Mouse (Mus musculus) intestine, postnatal 0 days (tissue): ENCODE measurements at regions not wholly inside any gene's neighbourhood (a gene's known extent, or its start where the extent isn't known, plus 50 kb on each side); places are given as distances from the start of the nearest gene placed in this dataset.
"Not testable (repeated sequence)": the region's sequence is repeated elsewhere in the genome, so short reads cannot be mapped to it uniquely, and the experiment has no call there.

ENCODE experiments used
- ATAC-seq: fragments of 200-750 bp; cut with Nextera tagmentation; 2 replicates; pipeline ENCODE4 v1.8.0; 2017; ENCODE audit warnings: mild to moderate bottlenecking, moderate TSS enrichment, moderate library complexity
- H3K27ac ChIP-seq: fragments of 300-500 bp; sonication (generic); 2 replicates; pipeline ENCODE4 v1.5.1; 2014; ENCODE audit warnings: mild to moderate bottlenecking, low read depth, low read length, moderate library complexity
- H3K27me3 ChIP-seq: fragments of 300-500 bp; sonication (generic); replicated peaks from 2 replicates; pipeline ENCODE4 v1.6.1; 2014; ENCODE audit warnings: low read length, mixed read lengths; ENCODE audit not compliant: control insufficient read depth, insufficient read depth
- H3K36me3 ChIP-seq: fragments of 300-500 bp; sonication (generic); 2 replicates; pipeline ENCODE4 v1.6.1; 2014; ENCODE audit warnings: mild to moderate bottlenecking, moderate library complexity; ENCODE audit not compliant: control insufficient read depth, insufficient read depth
- H3K4me1 ChIP-seq: fragments of 300-500 bp; sonication (generic); replicated peaks from 2 replicates; pipeline ENCODE4 v1.6.1; 2014; ENCODE audit warnings: antibody characterized with exemption, low read length, mixed read lengths; ENCODE audit not compliant: control insufficient read depth, insufficient read depth
- H3K4me2 ChIP-seq: fragments of 300-500 bp; sonication (generic); replicated peaks from 2 replicates; pipeline ENCODE4 v1.6.1; 2014; ENCODE audit warnings: low read depth, mild to moderate bottlenecking, moderate library complexity
- H3K4me3 ChIP-seq: fragments of 300-500 bp; sonication (generic); 2 replicates; pipeline ENCODE4 v1.5.1; 2014; ENCODE audit warnings: low read depth, low read length
- H3K9ac ChIP-seq: fragments of 300-500 bp; sonication (generic); 2 replicates; pipeline ENCODE4 v1.6.1; 2014; ENCODE audit warnings: mild to moderate bottlenecking, low read depth, low read length
- H3K9me3 ChIP-seq: fragments of 300-500 bp; sonication (generic); 2 replicates; pipeline ENCODE4 v1.6.1; 2016; ENCODE audit warnings: mixed run types; ENCODE audit not compliant: control insufficient read depth
- CTCF ChIP-seq: sonication (generic); IDR thresholded peaks from 2 replicates; pipeline ENCODE4 v1.5.1; 2016; ENCODE audit warnings: low read depth, mild to moderate bottlenecking, control low read depth, antibody characterized with exemption, moderate library complexity
- WGBS: fragments of 180-500 bp; shearing (Covaris S2); extraction: QIAGEN DNeasy Blood & Tissue Kit; methylation state at CpG from one replicate; pipeline ENCODE4 v1.1.7; 2014; 5-methylcytosine and 5-hydroxymethylcytosine counted together

DNA sequence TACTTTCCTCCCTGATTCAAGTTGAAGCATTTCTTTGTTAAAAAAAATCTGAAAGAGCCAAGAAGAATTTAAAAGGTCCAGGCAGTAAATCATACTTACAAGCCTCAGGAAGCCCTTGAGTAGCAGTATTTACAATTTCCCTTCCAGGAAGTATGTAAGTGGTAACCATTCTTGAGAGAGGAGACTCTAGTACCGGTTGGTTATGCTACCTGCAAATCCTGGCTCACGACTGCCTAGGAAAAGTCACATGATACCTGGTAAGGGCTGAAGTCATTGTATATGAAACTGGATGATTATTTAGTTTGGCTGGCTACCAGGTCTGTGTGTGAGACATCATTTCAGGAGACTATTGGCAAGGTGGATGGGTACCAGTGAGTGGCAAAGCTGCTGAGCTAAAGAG is 524.0 kb upstream of the Igfbp7 start:
- Histone ChIP-seq H3K9me3 (no peaks in the 10 kb centered on the region), H3K27me3 (no peaks in the 10 kb centered on the region), H3K27ac (no peak overlapping the region), H3K4me1 (no peaks in the 10 kb centered on the region), H3K4me3 (no peak overlapping the region), H3K4me2 (no peak overlapping the region), H3K9ac (no peak overlapping the region), H3K36me3 (no peaks in the 10 kb centered on the region)
- WGBS = 71% methylated on average over 2 of the region's 2 CpGs
- ATAC-seq = no peak
- TF ChIP-seq CTCF = no peak

DNA sequence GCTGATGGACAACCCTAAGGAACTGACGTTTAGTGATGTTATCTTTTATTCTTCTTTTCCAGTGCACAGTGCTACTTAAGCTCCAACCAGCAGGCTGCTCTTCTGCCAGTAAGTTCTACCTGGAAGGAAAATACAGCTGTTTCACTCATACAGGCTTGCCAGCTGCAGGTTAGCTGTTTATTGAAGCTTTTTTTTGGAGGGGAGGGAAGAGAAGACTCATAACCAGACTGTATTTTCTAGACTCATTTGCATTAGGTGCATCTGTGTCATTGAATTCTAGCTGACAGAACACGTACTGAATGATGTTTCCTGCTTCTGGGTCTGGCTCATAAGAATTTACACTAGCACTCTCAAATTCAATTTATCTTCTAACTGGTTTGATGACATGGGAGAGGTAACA is 513.3 kb upstream of the Igfbp7 start:
- no peak for TF ChIP-seq CTCF
- no peak overlapping the region for H3K9ac ChIP-seq
- H3K27ac ChIP-seq = no peak overlapping the region
- no peaks in the 10 kb centered on the region for H3K4me1 ChIP-seq
- no peak overlapping the region for H3K4me2 ChIP-seq
- 71% methylated on average over 2 of the region's 2 CpGs for WGBS
- no peaks in the 10 kb centered on the region for H3K9me3 ChIP-seq
- H3K36me3 ChIP-seq = no peaks in the 10 kb centered on the region
- H3K27me3 ChIP-seq = no peaks in the 10 kb centered on the region
- no peak overlapping the region for H3K4me3 ChIP-seq
- no peak for ATAC-seq

DNA sequence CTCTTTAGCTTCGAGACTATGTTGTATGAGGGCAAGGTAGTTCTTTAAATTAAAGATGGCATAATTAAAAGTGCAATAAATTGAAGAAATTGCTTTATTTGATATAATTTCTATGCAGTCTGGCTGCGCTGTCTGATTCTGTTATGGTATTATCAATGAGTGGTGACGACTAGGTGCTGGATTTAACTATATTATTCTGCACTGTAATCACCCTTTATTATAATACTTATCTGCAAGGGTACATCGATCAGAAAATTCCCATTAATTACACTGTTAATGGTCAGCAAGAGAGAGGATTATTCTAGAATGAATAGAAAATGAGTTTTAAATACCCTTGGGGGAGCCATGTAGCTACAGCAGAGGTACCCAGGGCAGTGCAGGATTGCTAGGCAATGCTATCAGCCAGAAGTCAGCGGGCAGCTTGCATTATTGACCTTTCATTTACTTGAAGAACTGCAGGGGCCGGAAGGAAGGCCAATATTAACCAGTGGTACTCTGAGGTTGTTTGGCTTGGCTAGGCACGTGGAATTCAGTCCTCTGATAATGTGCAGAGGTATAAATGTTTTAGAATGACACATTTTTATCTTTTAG is 509.3 kb upstream of the Igfbp7 start:
- no peaks in the 10 kb centered on the region for H3K27me3 ChIP-seq
- no peak overlapping the region for H3K9ac ChIP-seq
- 53% methylated on average over 7 of the region's 7 CpGs for WGBS
- H3K4me3 ChIP-seq = no peak overlapping the region
- no peaks in the 10 kb centered on the region for H3K9me3 ChIP-seq
- ATAC-seq = no peak
- H3K4me2 ChIP-seq = no peak overlapping the region
- H3K27ac ChIP-seq = no peak overlapping the region
- no peaks in the 10 kb centered on the region for H3K36me3 ChIP-seq
- H3K4me1 ChIP-seq = no peaks in the 10 kb centered on the region
- no peak for TF ChIP-seq CTCF

DNA sequence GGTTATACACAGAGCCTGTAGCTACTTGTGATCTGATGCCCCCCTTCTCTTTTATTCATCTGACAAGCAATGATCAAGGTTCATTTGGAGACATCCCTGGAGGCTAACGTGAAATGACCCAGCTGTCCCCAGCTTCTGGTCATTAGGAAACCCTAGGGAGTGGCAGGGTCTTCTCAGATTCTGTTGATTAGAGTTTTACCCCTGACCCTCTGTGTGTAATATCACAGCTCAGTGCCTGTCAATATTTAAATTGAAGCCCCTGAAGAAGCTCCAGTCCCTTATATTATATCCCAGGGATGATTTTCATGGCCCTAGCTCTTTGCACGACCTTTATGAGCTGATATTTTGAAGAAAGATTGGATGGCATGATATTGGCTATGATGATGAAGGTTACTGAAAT is 508.5 kb upstream of the Igfbp7 start:
- H3K27me3 ChIP-seq = no peaks in the 10 kb centered on the region

DNA sequence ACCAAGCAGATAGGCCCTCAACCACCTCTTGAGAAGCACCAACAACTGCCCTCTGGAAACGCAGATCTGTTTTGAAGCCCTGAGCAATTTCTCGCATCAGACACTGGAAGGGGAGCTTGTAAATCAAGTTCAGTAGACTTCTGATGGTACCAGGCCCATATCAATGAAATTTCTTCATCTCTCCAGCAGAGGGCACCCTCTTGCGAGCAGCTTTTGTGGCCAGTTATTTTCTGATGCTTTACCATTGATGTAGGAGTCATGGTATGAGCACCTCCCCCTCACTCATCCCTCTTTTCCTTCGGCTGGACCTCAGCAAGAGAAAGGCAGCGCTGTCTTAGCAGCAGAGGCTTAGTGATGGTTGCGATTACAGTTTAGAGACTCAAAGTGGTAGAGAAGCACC is 501.4 kb upstream of the Igfbp7 start:
- Histone ChIP-seq H3K4me2 (no peak overlapping the region), H3K9ac (no peak overlapping the region), H3K9me3 (no peaks in the 10 kb centered on the region), H3K36me3 (no peaks in the 10 kb centered on the region), H3K27ac (no peak overlapping the region), H3K4me1 (no peaks in the 10 kb centered on the region), H3K27me3 (no peaks in the 10 kb centered on the region), H3K4me3 (no peak overlapping the region)
- 45% methylated on average over 6 of the region's 6 CpGs for WGBS
- TF ChIP-seq CTCF = peak; percentile 63
- ATAC-seq = no peak

More for the DNA sequence above, 508.5 kb upstream of the Igfbp7 start:
- Histone ChIP-seq H3K27ac (no peak overlapping the region), H3K9ac (no peak overlapping the region), H3K36me3 (no peaks in the 10 kb centered on the region), H3K4me3 (no peak overlapping the region), H3K4me1 (no peaks in the 10 kb centered on the region), H3K9me3 (no peaks in the 10 kb centered on the region), H3K4me2 (no peak overlapping the region)
- ATAC-seq = no peak
- WGBS = 46% methylated on average over 2 of the region's 2 CpGs
- TF ChIP-seq CTCF = no peak

DNA sequence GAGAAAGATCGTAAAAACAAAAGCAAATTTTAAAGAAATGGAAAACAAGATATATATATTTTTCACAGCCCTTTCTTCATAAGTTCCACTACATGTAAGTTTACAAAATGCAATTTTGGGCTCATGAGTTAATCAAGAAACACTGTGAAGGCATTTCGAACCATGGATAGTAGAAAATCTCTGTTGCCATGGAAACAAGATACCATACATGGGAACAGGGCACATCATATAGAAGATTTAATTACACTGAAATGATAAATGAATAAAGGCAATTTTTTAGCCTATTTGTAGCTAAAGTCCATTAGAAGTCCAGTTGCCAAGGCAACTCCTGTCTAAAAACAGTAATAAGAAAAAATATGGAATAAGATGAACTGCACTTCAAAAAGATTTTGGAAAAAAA is 484.2 kb upstream of the Igfbp7 start:
- not testable (repeated sequence) for H3K4me3 ChIP-seq, H3K27me3 ChIP-seq, H3K4me2 ChIP-seq, H3K36me3 ChIP-seq, H3K4me1 ChIP-seq, ATAC-seq, H3K27ac ChIP-seq, H3K9ac ChIP-seq, H3K9me3 ChIP-seq
- 71% methylated on average over 2 of the region's 2 CpGs for WGBS

DNA sequence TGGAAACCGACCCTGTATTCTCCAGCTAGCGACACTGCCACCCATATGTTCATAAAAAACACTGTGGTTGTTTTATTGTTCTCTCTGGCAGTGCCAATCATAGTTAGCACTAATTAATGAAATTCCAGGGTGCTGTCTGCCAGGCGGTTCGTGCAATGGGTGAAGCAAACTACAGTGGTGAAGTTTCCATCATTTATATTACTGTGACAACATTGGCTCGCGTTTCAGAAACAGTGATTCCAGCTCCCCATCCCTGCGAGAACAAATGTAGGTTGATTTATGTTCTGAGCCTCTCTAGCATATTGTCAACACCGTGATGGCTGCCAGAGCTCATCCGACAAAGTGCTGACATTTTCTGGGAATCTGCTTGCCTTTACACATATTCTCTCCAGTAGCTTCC is 480.7 kb upstream of the Igfbp7 start:
- H3K4me2 ChIP-seq = no peak overlapping the region
- no peaks in the 10 kb centered on the region for H3K9me3 ChIP-seq
- TF ChIP-seq CTCF = no peak
- no peak overlapping the region for H3K9ac ChIP-seq
- no peak overlapping the region for H3K27ac ChIP-seq
- no peaks in the 10 kb centered on the region for H3K4me1 ChIP-seq
- no peaks in the 10 kb centered on the region for H3K27me3 ChIP-seq
- no peaks in the 10 kb centered on the region for H3K36me3 ChIP-seq
- no peak overlapping the region for H3K4me3 ChIP-seq
- WGBS = 61% methylated on average over 9 of the region's 9 CpGs
- ATAC-seq = no peak
